Mouse (Mus musculus): ENCODE measurements around the gene C1qtnf9. TPM values are rescaled to one million over a fixed set of nuclear protein-coding genes. Genes with fewer than 3 reads are reported as not detected.

Gene C1qtnf9
- polyA plus RNA-seq (2012; rRNA removed), result 1.4 and 2.0 TPM in 2 replicates

GRCm38 (mm10) chr14:60767884-60768283 is at the start of gene C1qtnf9:
C1qtnf9 (plus strand) TSS chr14:60768134.
- Histone ChIP-seq H3K4me3 (ENCODE audit: insufficient read depth, low read depth, low read length) (no peak within 1 kb of the TSS), H3K27ac (ENCODE audit: insufficient read depth, low read depth, low read length) (no peak within 1 kb of the TSS), H3K36me3 (ENCODE audit: control insufficient read depth, insufficient read depth, low read length) (no peaks in the 10 kb centered on the region; the same call in 1 of the 2 replicates), H3K27me3 (replicated peaks; ENCODE audit: control insufficient read depth, insufficient read depth, low read length) (no peaks in the 10 kb centered on the region), H3K4me1 (ENCODE audit: control insufficient read depth, insufficient read depth, low read length) (peaks cover 4% of the 10 kb centered on the region; the same call in 1 of the 2 replicates)
- no peak for DNase-seq
- TF ChIP-seq POLR2A (IDR thresholded peaks at IDR 0.05; ENCODE audit: low read depth, low read length), result no peak
- TF ChIP-seq CTCF (conservative IDR thresholded peaks at IDR 0.05; ENCODE audit: insufficient read depth, insufficient read length, low read depth, low read length), result no peak
- WGBS, result 63% methylated on average over 4 of the region's 4 CpGs

DNA sequence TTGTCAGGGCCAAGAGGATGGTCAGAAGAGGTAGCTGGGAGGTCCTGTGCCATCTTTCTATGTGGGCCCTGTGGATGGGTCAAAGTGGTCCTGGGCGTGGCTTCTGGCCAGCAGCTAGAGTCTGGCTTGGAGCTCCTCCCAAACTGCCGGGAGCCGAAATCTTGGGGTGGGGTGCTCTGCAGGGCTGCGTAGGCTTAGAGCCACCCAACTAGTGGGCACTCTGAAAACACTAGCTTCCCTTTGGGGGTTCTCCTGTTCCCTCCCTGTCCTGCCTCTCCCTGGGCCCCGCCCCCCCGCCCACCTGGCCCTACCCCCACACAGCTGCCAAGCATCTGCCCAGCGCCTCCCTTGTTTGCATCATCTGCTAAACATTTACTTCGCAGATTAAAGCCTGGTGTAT is 46.6 kb upstream of the C1qtnf9 start:
- TF ChIP-seq POLR2A (IDR thresholded peaks at IDR 0.05; ENCODE audit: low read depth, low read length) (no peak), CTCF (conservative IDR thresholded peaks at IDR 0.05; ENCODE audit: insufficient read depth, insufficient read length, low read depth, low read length) (no peak)
- no peak for DNase-seq
- H3K4me3 ChIP-seq (ENCODE audit: insufficient read depth, low read depth, low read length), result no peak overlapping the region
- H3K27me3 ChIP-seq (replicated peaks; ENCODE audit: control insufficient read depth, insufficient read depth, low read length), result no peaks in the 10 kb centered on the region
- no peaks in the 10 kb centered on the region; the same call in none of the 2 replicates for H3K36me3 ChIP-seq (ENCODE audit: control insufficient read depth, insufficient read depth, low read length)
- 50% methylated on average over 8 of the region's 8 CpGs for WGBS
- peaks cover 8% of the 10 kb centered on the region; the same call in 1 of the 2 replicates for H3K4me1 ChIP-seq (ENCODE audit: control insufficient read depth, insufficient read depth, low read length)
- no peak overlapping the region for H3K27ac ChIP-seq (ENCODE audit: insufficient read depth, low read depth, low read length)

DNA sequence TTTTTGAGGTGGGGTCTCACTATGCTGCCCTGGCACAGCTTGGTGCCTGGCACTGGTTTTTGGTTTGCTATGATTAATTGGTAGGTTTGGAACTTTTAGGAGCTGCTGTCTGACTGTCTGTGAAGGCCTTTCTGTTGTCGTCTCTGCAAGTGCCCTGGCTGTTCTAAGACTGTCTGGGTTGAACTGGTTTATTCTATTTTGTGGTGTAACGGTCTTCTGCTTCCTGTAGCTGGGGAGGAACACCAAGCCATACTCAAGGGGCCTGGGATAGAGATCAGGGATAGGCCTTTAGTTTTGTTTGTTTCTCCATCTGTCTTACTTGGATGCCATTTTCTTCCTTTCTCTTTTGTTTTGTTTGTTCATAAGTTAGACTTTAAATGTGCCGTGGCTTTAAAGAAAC is 46.0 kb upstream of the C1qtnf9 start:
- Histone ChIP-seq H3K27ac (ENCODE audit: insufficient read depth, low read depth, low read length) (no peak overlapping the region), H3K27me3 (replicated peaks; ENCODE audit: control insufficient read depth, insufficient read depth, low read length) (no peaks in the 10 kb centered on the region), H3K4me1 (ENCODE audit: control insufficient read depth, insufficient read depth, low read length) (peaks cover 8% of the 10 kb centered on the region; the same call in 1 of the 2 replicates), H3K36me3 (ENCODE audit: control insufficient read depth, insufficient read depth, low read length) (no peaks in the 10 kb centered on the region; the same call in none of the 2 replicates), H3K4me3 (ENCODE audit: insufficient read depth, low read depth, low read length) (no peak overlapping the region)
- no peak for DNase-seq
- 46% methylated on average over 3 of the region's 3 CpGs for WGBS
- no peak for TF ChIP-seq POLR2A (IDR thresholded peaks at IDR 0.05; ENCODE audit: low read depth, low read length)
- TF ChIP-seq CTCF (conservative IDR thresholded peaks at IDR 0.05; ENCODE audit: insufficient read depth, insufficient read length, low read depth, low read length), result no peak

GRCm38 (mm10) chr14:60726091-60726490 is 41.8 kb upstream of the C1qtnf9 start:
- 31% methylated on average over 6 of the region's 6 CpGs for WGBS
- Histone ChIP-seq H3K4me3 (ENCODE audit: insufficient read depth, low read depth, low read length) (no peak overlapping the region), H3K27me3 (replicated peaks; ENCODE audit: control insufficient read depth, insufficient read depth, low read length) (no peaks in the 10 kb centered on the region), H3K27ac (ENCODE audit: insufficient read depth, low read depth, low read length) (no peak overlapping the region), H3K36me3 (ENCODE audit: control insufficient read depth, insufficient read depth, low read length) (peaks cover 2% of the 10 kb centered on the region), H3K4me1 (ENCODE audit: control insufficient read depth, insufficient read depth, low read length) (peaks cover 12% of the 10 kb centered on the region; the same call in 1 of the 2 replicates)
- TF ChIP-seq POLR2A (IDR thresholded peaks at IDR 0.05; ENCODE audit: low read depth, low read length) (no peak), CTCF (conservative IDR thresholded peaks at IDR 0.05; ENCODE audit: insufficient read depth, insufficient read length, low read depth, low read length) (no peak)
- peak; percentile 66 for DNase-seq

- Histone ChIP-seq H3K4me1 (ENCODE audit: control insufficient read depth, insufficient read depth, low read length) (peaks cover 9% of the 10 kb centered on the region; the same call in 1 of the 2 replicates), H3K27me3 (replicated peaks; ENCODE audit: control insufficient read depth, insufficient read depth, low read length) (no peaks in the 10 kb centered on the region), H3K36me3 (ENCODE audit: control insufficient read depth, insufficient read depth, low read length) (peaks cover 2% of the 10 kb centered on the region), H3K27ac (ENCODE audit: insufficient read depth, low read depth, low read length) (peak overlapping the region; percentile 47; the same call in 1 of the 2 replicates), H3K4me3 (ENCODE audit: insufficient read depth, low read depth, low read length) (no peak overlapping the region)
- WGBS, result 62% methylated on average over 4 of the region's 4 CpGs
- TF ChIP-seq CTCF (conservative IDR thresholded peaks at IDR 0.05; ENCODE audit: insufficient read depth, insufficient read length, low read depth, low read length), result no peak
- no peak for TF ChIP-seq POLR2A (IDR thresholded peaks at IDR 0.05; ENCODE audit: low read depth, low read length)
- DNase-seq, result no peak
These were observed 40.8 kb upstream of the C1qtnf9 start for GRCm38 (mm10) chr14:60727130-60727529.

- H3K4me3 ChIP-seq (ENCODE audit: insufficient read depth, low read depth, low read length), result no peak overlapping the region
- no peak overlapping the region for H3K27ac ChIP-seq (ENCODE audit: insufficient read depth, low read depth, low read length)
- H3K27me3 ChIP-seq (replicated peaks; ENCODE audit: control insufficient read depth, insufficient read depth, low read length), result no peaks in the 10 kb centered on the region
- peaks cover 2% of the 10 kb centered on the region; the same call in 1 of the 2 replicates for H3K36me3 ChIP-seq (ENCODE audit: control insufficient read depth, insufficient read depth, low read length)
- peaks cover 14% of the 10 kb centered on the region for H3K4me1 ChIP-seq (ENCODE audit: control insufficient read depth, insufficient read depth, low read length)
- no peak for DNase-seq
- TF ChIP-seq CTCF (conservative IDR thresholded peaks at IDR 0.05; ENCODE audit: insufficient read depth, insufficient read length, low read depth, low read length), result no peak
- no peak for TF ChIP-seq POLR2A (IDR thresholded peaks at IDR 0.05; ENCODE audit: low read depth, low read length)
- WGBS, result 50% methylated on average over 6 of the region's 6 CpGs
These were observed 35.9 kb upstream of the C1qtnf9 start for GRCm38 (mm10) chr14:60732081-60732480.

DNA sequence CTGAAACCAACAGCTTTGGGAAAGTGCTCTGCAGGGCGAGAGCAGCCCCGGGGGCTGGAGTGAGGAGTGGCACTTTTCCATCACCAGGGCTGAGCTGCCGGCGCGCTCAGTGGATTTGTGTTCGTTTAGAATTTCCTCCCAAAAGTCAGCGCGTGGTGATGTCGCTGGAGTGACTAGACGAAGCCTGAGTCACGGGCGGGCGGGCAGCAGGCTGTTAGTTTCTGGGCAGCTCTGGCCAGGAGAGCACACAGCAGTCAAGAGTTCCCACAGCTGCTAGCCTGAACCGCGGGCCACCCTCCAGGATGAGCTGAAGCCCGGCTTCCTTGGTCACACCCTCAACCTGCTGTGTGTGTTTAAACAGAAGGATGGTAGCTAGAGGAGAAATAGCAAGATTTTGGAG is 35.1 kb upstream of the C1qtnf9 start:
- Histone ChIP-seq H3K4me1 (ENCODE audit: control insufficient read depth, insufficient read depth, low read length) (peaks cover 11% of the 10 kb centered on the region; the same call in 1 of the 2 replicates), H3K4me3 (ENCODE audit: insufficient read depth, low read depth, low read length) (no peak overlapping the region), H3K27me3 (replicated peaks; ENCODE audit: control insufficient read depth, insufficient read depth, low read length) (no peaks in the 10 kb centered on the region), H3K27ac (ENCODE audit: insufficient read depth, low read depth, low read length) (no peak overlapping the region), H3K36me3 (ENCODE audit: control insufficient read depth, insufficient read depth, low read length) (peaks cover 2% of the 10 kb centered on the region; the same call in 1 of the 2 replicates)
- peak; percentile 42 for DNase-seq
- TF ChIP-seq POLR2A (IDR thresholded peaks at IDR 0.05; ENCODE audit: low read depth, low read length), result no peak
- TF ChIP-seq CTCF (conservative IDR thresholded peaks at IDR 0.05; ENCODE audit: insufficient read depth, insufficient read length, low read depth, low read length), result no peak
- WGBS, result 23% methylated on average over 16 of the region's 16 CpGs
